Mouse (Mus musculus): ENCODE results near the gene Usp32.
"Not testable (repeated sequence)": the region's sequence is repeated elsewhere in the genome, so short reads cannot be mapped to it uniquely, and the experiment has no call there.

Gene Usp32

DNA sequence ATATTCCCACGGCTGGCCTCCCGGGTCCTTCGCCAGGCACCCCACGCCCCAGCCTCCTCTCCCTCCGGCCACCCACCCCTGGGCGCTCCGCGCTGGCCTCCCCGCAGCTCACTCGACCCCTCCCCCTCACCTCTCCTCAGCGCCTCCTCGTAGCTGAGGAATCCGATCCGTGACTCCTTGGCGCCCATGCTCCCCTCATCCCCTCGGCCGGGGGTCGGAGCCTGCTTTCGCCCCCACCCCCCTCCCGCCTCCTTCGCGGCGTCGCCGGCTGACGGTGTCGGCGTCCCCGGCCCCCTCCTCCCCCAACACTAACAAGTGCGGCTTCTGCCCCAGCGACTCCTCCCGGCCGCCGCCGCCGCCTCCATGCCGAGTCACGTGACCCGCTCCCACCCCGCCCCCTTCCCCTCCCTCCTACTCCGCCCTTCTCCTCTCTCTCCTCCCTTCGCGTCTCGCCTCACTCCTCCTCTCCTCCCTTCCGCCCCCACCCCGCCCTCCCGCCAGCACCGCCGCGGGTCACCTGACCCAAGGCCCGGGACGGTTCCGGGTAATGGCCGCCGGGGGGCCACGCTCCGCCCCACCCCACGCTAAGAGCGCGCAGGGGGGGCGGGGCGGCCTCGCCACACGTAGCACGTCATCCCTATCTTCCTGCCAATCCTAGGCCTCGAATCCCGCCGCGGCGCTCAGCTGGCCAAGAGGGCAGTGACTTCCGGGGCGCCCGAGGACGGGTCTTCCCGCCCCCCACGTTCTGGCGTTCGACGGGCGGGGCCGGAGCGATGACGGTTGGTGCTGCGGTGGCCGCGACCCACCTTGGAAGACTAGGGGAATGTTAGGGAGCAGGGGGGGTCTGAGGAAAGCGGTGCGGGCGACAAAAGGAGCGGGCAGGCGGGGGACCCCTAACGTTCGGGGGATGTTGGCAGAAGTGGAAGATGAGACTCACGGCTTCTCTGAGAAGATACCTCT, at the start of gene Usp32:
Gene Usp32, minus strand, starts transcription at position 581 of the 960 bp plus-strand sequence.
- peak; percentile 97 for DNase-seq (ENCODE audit: low read depth, low spot score)

DNA sequence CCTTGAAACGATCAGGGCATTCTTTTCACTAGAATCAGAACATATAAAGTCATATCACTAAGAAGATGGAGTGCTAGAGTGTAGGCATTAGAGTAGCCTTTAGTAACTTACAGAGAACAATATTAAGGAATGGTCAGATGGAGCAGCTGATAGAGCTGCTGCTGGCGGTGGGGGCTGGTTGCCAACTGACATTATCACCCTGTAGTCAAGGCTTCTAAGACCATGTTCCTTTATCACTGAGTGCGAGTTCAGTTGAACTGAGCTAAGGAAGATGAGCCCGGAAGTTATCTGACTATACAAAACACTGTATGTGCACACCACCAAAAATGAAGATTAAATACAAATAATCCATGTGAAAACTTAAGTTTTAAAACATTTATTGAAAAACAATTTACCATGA, 49.1 kb upstream of the Usp32 start:
- DNase-seq (ENCODE audit: low read depth, low spot score): no peak

DNA sequence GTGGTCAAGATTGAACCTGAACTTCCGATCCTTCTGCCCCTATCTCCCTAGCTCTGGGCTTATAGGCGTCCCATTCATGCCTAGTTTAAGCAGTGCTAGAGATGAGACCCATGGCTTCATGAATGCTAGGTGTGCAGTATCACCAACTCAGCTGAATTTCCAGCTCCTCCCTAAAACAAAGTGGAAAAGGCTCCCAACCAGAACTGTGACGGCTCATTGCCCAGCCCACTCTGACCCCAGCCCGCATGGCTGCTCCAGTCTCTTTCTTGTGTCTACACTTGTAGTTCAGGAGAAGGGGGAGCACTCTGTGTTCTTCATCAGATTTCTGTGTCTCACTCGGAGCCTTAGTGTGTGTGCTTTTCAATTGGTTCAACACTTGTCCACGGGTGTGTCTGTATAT, 44.9 kb upstream of the Usp32 start:
- DNase-seq (ENCODE audit: low read depth, low spot score): no peak

DNA sequence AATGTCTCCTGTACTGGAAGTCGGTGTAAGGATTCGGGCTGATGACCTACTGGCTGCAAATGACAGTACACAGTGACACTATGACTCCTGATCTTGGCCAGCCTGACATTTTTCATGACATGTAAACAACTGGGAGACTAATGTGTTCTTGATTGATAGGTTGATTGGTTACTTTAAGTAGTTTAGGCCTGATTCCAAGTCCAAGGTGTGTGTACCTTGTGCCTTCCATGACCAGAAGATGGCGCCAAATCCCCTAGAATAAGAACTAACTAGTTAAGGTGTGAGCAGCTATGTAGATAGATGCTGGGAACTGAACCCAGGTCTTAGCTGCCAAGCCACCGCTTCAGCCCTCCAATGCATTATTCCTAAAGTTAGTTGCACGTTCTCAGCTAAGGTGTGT, 44.1 kb upstream of the Usp32 start:
- peak; percentile 58 for DNase-seq (ENCODE audit: low read depth, low spot score)

DNA sequence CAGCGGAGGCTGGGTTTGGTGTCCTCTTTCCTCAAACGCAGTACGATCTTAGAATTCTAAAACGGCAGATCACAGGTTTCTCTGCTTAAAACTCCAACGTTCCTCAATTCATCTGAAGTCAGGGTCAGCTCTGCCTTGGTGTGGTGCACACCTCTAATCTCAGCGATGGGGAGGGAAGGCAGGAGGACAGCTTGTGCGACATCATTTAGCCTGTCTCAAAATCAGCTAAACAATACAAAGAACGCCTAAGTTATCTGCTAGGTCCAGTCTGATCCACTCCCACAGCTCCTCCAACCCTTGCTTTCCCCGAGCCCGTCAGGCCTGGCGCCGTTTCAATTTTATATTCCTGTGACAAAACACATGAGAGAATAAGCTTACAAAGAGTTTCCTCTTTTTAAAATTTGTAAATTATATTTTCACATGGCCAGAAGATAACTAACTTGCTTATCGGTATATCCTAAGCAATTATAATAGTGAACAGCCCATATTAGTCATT, 43.4 kb upstream of the Usp32 start:
- DNase-seq (ENCODE audit: low read depth, low spot score): no peak

DNA sequence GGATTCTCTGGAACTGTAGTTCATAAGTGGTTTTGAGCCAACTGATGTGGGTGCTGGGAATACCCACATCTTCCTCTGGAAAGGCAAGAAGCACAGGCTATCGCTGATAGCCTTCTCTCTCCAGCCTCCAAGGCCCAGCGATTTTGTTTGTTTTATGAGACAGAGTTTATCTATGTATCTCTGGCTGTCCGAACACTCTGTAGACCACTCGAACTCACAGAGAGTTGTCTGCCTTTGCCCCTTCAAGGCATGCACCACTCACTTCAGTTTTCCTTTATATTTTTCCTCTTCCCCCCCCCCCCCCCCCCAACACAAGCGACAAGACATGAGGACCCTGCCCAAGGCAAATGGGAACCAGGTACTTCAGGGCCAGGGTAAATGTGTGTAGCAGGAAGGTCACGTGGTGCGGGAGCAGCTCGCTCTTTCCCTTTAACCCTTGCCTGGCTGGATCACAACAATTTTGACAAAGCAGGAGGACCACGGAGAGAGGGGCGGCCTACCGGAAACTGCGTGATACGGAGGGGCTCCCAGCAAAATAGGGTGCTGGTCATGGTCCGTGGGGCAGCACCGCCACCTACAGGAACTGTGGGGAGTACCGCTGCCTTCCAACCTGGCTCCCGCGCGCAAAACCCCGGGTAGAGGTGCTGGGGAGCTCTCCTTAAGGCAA, 42.8 kb upstream of the Usp32 start:
- peak; percentile 90 for DNase-seq (ENCODE audit: low read depth, low spot score)

DNA sequence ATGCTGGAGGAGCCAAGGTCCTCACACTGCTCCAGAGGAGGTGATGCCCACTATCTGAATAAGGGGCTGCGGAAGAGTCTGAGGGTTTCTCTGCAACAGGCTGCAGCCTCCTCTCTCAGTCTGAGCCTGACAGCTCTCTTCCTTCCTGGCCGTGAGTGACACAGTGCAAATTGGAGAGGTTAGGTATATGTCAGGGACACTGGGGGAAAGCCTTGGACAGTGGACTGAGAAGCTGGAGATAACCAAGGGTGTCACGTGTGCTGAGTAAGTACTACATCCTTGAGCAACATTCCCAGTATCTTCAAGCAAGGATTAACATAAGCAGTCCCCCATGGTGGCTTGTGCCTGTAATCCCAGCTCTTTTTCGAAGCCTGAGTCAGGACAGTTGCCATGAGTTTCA, 38.5 kb upstream of the Usp32 start:
- DNase-seq (ENCODE audit: low read depth, low spot score): no peak

DNA sequence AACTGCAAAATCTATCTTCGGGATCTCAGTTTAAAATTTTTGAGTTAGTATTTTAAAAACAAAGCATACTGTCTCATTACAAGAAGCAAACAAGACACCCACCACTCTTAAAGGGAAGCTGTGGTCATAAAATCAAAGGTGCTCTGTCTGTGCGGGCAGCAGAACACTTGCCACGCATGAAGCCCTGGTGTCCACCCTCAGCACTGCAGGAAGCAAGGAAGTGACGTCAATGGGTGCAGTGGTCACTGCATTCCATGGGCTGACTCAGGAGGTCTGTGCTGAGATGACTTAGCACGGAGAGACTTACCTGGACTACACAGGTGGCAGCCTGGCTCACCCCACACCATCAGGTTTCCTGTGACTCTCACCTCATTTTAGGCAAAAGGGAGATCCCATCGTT, 37.8 kb upstream of the Usp32 start:
- no peak for DNase-seq (ENCODE audit: low read depth, low spot score)

DNA sequence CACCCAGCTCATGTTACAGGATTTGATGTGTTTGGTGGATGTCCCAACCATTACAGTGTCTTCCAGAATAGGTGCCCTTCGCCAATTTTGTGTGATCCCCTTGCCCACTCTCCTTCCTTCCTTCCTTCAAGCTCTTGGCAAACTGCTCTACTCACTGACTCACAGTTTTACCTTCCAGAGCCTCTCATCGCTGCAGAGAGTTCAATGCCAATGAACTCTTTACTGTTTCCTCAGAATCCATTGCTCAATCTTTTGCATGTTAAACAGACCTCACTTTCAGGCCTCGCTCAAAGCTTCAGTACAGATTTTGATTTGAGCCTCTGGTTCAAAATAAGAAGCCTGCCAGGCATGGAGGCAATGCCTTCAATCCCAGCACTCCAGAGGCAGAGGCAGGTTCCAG, 36.0 kb upstream of the Usp32 start:
- no peak for DNase-seq (ENCODE audit: low read depth, low spot score)

DNA sequence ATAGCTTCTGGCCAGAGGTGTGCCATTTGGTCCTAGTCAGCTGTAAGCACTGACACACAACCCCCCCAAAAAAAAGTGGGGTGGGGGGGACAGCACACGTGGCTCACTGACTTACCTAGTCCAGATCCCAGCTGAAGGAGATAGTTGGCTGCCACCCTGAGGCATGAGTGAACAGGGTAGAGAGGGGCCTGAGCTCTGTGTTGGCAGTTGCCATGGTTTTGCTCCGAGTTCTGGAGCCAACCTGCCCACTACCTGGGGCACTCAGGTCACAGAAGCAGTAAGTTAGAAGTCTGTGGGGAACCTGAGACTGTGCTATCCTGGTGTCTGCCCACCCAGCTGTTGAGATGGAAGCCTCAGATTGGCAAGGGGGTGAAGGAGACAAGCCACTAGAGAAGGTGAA, 30.9 kb upstream of the Usp32 start:
- DNase-seq (ENCODE audit: low read depth, low spot score): no peak

DNA sequence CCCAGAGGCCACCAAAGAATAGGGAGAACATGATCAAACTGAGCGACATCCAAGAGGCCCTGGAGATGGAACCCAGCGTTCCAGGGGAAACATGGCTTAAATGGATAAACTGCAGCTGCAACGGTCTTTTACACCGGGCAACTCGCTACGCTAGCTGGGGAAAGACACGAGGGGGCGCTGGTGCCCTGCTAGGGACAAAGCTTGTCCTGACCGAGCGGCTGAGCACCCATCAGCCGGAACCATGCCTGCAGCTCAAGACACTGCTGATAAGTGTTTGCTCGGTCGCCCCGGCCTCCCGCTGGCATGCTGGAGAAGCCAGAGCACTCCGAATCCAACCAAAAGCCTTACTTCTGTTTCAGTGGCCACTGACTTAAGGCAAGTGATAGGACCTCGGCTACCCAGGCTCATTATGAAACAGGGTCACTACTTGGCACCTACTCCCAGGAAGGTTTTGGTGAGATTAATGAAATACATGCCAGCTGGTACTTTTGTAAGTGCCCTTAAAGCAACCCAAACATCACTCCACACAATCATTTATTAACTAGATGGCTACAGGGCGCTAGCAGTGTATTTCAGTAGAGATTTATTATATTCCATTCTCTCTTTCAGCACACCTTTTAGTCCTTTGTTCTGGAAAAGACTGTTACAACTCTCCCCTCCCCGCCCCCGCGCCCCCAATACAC, 30.2 kb upstream of the Usp32 start, which contains the start of gene 1700125H20Rik:
Gene 1700125H20Rik, plus strand, starts transcription at position 347 of the 683 bp plus-strand sequence.
- peak; percentile 91 for DNase-seq (ENCODE audit: low read depth, low spot score)

DNA sequence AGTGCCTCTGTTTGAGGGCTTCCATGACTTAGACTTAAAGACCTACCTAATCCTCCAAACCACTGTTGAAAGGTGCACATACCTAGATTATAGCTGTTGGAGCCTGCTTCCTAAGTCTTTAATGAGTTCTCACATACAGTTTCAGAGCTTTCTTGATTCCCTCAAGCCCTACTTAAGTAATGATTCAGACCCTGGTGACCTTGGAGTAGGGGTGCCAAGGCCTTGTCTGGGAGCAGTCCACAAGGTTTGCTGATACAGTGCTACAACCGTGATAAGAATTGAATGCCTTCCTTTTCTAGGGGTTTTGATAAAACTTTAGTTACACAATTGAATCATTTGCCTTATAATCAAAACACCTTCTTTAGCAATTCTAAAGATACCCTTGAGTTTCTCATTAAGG, 27.5 kb upstream of the Usp32 start:
- no peak for DNase-seq (ENCODE audit: low read depth, low spot score)

DNA sequence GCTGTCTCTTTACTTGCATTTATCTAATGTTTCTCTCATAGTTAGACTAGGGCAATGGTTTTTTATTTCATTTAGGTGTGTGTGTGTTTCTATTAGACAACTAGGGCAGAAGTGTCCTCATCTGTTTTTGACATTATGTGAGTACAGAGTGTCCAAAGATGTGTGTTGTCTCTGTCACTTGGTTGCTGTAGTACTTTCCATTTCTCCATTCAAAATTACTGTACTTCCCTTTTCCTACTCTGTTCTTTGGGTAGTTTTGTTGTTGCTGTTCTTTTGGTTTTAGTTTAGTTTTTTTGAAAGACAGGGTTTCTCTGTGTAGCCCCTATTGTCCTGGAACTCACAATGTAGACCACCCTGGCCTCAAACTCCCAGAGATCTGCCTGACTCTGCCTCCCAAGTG, 24.4 kb upstream of the Usp32 start:
- DNase-seq (ENCODE audit: low read depth, low spot score): no peak

DNA sequence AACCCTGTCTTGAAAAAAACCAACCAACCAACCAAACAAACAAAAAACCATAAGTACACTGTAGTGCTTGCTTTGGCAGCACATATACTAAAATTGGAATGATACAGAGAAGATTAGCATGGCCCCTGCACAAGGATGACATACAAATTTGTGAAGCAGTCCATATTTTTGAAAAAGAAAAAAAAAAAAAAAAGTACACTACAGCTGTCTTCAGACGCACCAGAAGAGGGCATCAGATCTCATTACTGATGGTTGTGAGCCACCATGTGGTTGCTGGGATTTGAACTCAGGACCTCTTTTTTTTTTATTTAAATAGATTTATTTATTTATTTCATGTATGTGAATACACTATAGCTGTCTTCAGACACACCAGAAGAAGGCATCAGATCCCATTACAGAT, 23.1 kb upstream of the Usp32 start:
- DNase-seq (ENCODE audit: low read depth, low spot score): not testable (repeated sequence)

DNA sequence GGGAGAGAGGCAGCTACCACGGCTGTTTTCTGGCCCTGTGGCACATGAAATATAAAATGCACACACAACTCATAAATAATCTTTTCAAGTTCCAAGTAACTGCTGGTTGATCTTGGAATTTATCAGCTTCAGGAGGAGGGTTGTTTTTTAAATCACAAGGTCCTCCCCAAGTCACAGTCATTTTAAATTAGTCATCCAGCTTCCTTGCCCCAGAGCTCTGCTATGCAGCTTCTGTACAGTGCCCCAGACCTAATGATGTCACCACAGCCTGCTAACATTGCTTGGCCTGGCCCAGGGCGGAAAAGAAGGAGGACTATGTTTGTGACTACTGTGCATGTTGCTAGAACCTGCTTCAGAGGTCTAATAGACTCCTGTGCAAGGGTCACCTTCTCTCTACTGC, 17.3 kb upstream of the Usp32 start:
- DNase-seq (ENCODE audit: low read depth, low spot score): no peak

DNA sequence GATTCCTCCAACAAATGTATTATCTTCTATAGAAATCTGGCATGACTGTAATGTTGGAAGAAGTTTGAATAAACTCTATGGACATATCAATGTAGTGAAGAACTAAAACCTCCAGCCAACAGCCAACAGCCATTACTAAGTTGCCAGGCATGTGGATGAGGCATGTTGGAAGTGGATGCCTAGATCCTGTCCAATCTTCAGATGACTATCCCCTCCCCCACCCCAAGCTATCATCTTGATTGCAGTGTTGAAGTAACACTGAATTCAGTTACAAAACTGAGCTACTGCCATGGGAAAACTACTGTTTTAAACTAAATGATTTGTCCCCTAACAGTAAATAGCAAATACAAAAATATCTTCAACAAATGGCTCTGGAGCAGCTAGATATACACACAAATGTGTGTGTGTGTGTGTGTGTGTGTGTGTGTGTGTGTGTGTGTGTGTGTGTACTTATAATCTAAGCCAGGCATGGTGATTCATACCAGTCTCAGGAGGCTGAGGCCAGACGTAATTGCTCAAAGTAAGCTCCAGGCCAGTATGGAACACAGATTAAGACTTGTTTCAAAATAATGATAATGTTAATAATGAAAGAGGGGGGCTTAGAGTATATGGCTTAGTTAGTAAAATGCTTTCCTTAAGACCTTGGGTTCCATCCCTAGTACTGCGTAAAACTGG, 12.4 kb upstream of the Usp32 start:
- no peak for DNase-seq (ENCODE audit: low read depth, low spot score)

DNA sequence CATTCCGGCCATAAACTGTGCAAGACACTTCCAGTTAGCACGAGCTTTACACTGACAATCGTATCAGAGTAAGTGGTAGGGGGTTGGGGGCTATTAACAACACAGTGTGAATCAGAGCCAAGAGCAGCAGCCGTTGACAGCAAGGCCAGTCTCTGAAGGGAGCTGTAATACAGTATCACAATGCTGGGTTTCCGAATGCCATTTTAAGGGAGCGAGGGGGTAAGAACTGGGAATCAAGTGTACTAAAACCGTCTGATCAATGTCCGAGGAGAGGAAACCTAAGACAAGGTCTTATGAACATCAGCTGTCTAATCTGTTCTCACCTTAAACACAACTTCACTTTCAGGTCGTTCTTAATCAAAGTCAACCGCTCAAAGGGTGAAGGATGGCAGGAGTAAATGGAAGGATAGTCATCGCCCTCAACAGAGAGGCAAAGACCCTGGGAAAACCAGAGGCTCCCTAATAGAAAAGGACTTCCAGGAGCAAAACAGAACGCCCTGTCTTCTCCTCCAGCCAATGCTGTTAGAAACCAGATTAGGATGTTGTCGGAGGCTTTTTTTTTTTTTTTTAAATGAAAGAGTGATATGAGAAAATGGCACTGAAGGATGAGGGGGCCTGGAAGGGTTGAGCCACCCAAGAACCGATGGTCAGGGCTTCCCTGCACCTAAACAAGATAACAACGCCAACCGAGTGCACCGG, 1.0 kb downstream of the Usp32 start:
- DNase-seq (ENCODE audit: low read depth, low spot score): peak; percentile 30

DNA sequence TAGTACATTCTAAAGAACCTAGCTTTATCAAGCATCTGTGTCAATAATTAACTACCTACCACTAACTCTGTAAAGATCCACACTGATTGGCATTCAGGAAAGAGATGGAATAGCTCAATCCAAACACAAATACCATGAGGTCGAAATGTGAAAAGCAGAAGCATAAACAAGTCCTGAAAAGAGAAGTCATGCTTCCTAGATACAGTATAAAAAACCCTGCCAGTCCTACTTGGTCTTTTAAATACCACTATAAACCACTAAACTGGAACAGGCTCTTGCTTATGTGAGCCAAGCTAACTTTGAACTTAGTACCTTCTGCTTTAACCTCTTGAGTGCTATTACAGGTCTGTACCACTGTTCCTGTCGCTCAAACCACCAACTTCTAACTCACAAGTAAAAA, 8.4 kb downstream of the Usp32 start:
- DNase-seq (ENCODE audit: low read depth, low spot score): no peak

DNA sequence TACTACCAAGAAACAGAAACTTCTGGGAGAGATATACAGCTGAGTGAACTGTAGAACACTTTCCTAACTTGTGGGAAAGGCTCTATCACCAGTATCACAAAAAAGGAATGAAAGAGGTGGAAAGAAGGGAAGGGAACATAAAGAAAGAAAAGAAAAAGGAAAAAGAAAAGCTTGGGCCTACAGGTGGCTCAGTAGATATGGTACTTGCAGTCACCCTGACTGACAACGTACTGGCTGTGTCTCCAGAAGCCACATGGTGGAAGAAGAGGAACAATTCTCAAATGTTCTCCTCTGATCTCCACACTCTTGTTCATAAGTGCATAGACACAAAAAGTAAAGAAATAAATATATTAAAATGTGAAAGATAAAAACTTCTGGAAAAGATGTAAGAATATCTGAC, 11.1 kb downstream of the Usp32 start:
- DNase-seq (ENCODE audit: low read depth, low spot score): no peak

DNA sequence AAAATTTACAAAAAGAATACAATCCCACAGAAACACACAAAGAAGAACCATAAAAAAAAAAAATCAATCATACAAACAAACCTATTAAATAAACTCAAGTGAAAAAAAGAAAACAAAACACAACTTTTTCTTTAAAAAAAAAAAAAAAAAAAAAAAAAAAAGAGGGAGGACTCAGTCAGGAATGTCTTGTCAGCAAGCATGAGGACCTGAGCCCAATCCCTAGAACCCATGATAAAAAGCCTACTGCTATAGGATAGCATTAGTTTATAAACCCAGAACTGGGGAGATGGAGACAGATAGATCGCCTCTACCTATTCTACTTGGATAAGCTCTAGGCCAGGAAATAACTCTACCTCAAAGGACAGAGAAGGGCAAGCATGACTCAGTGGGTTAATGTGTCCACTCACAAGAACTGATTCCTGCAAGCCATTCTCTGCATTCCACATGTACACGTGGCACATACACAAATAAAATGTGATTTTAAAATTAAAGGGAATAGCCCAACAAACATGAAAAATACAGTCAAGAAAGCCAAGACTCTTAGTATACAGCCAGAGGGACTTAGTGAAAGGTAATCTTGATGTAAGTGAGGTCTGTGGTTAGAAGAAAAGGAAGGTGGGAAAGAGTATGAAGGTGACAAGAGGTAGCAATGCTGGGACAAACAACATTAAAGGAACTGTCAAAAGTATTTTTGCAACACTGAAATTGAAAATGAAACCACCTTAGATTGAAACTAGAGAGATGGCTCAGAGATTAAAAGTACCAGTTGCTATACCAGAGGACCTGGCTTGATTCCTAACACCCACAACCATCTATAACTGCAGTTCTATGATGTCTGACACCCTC, 13.5 kb downstream of the Usp32 start:
- no peak for DNase-seq (ENCODE audit: low read depth, low spot score)
